Mouse (Mus musculus) embryonic stem cell, embryonic (primary cell): ENCODE data around the gene R3hcc1l.

Experiments
- CTCF ChIA-PET, 4 experiments: fragments of 300-600 bp in 2 of 4; fragments of 350-600 bp in 2 of 4; sonication (Branson Sonifier 250); formaldehyde crosslinking; loops; one replicate each; lab custom pipeline; 2022; ENCODE audit warnings: inconsistent platforms in 2 of 4; lab: Charles Lee
- POLR2A ChIA-PET, 4 experiments: fragments of 300-600 bp in 2 of 4; fragments of 350-600 bp in 2 of 4; sonication (Branson Sonifier 250); formaldehyde crosslinking; loops; one replicate each; lab custom pipeline; 2022; ENCODE audit warnings: antibody characterized with exemption in 4 of 4, inconsistent platforms in 1 of 4; lab: Charles Lee

Gene R3hcc1l

DNA sequence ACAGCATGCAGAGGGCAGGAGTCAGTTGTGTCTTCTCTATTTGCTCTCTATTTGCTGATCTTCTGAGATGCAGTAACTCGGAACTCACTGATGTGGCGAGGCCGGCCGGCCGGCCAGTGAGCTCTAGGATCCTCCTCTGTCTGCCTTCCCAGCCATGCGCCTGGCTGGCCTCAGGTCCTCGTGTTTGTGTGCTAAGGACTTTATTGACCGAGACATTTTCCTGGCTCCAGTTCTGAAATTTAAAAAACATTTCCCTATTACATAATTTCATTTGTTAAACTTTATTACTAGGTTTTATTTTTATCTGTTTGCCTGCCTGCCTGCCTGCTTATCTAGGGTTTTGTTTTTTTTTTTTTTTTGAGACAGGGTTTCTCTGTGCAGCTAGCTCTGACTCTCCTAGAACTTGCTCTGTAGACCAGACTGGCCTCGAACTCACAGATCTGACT lies 11.5 kb downstream of the R3hcc1l start:
- CTCF ChIA-PET: no interaction called here
- POLR2A ChIA-PET: no interaction called here

DNA sequence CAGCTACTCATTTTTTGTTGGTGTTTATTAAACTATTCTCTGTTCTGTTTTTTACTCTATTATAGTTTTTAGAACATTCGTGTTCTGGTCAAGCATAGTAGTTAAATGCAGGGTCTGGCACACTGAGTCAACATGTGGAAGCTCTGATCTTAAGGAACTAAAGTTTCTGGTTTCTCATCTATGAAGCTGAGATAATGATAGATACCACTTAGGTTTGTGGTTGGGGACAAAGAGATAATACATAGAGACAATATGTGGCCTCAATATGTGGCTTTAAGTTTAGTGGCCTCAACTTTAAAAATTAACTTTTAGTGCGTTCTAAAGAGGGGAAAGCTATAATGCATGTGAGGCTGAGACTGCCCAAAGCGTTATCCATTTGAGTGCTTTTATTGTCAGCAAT lies 15.9 kb downstream of the R3hcc1l start:
- POLR2A ChIA-PET: interaction anchor here in 3 of 4 experiments (1.0 to 1.4 kb wide), 4 partner anchors 8 to 16 kb away, joined by 3 read pairs; partner anchors contain the start of gene R3hcc1l (in 1 of the 3)
- CTCF ChIA-PET: interaction anchor here in 1 of 4 experiments (0.8 kb wide), 1 partner anchor 94 kb away, joined by 3 read pairs; no protein-coding TSS in a partner anchor

GRCm38 (mm10) chr19:42537600-42537999 lies 19.0 kb downstream of the R3hcc1l start:
- ChIA-PET CTCF (no interaction called here), POLR2A (no interaction called here)

DNA sequence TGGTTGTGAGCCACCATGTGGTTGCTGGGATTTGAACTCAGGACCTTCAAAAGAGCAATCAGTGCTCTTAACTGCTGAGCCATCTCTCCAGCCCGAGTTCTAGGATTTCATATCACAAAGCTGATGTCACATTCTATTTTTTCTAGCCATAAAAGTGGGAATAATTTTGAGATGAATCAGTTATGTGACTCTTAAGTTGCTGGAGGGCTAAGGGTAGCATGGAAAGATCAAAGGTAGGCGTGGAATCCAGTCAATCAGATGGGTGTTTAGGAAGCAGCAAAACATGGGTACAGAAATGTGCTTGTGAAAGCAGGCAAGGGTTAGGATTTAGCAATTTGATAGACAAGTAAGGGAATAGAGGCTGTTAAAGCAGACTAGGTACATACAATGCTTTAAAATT lies 20.4 kb downstream of the R3hcc1l start:
- ChIA-PET CTCF (interaction anchor here in 1 of 4 experiments (0.7 kb wide), 1 partner anchor 450 kb away, joined by 3 read pairs; no protein-coding TSS in a partner anchor), POLR2A (interaction anchor here in 2 of 4 experiments (0.9 to 1.0 kb wide), 3 partner anchors 21 to 106 kb away, joined by 3 to 4 read pairs (median 3); partner anchors contain the start of gene R3hcc1l (in 1 of the 2))

GRCm38 (mm10) chr19:42539414-42540189 lies 21.0 kb downstream of the R3hcc1l start:
- ChIA-PET CTCF (interaction anchor here in 1 of 4 experiments (0.7 kb wide), 1 partner anchor 451 kb away, joined by 3 read pairs; no protein-coding TSS in a partner anchor), POLR2A (interaction anchor here in 2 of 4 experiments (0.9 to 1.4 kb wide), 4 partner anchors 19 to 107 kb away, joined by 3 to 4 read pairs (median 3); partner anchors contain the start of gene R3hcc1l (in 1 of the 2))

GRCm38 (mm10) chr19:42540649-42541048 lies 22.1 kb downstream of the R3hcc1l start:
- CTCF ChIA-PET: no interaction called here
- POLR2A ChIA-PET: interaction anchor here in 1 of 4 experiments (0.6 to 1.4 kb wide), 2 partner anchors 20 to 336 kb away, joined by 3 to 5 read pairs; no protein-coding TSS in a partner anchor

DNA sequence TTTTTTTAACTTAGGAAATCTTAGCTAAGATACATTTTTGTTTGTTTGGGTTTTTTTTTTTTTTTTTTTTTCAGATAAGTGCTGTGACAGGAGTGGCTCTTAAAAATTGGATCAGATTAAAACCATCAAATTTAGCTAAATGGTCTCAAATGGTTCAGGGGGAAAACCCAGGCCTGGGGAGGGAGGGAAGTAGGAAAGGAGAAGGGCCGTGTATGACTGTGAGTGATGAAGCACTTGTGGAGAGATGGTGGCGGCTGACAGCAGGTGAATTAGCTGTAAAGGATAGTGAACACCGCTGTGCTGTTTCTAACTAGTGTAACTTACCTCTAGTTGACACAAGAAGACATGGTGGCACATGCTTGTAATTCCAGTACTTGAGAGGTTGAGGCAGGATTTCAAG lies 40.1 kb downstream of the R3hcc1l start:
- CTCF ChIA-PET: interaction anchor here in 1 of 4 experiments (1.2 kb wide), 1 partner anchor 243 kb away, joined by 5 read pairs; no protein-coding TSS in a partner anchor
- POLR2A ChIA-PET: no interaction called here

GRCm38 (mm10) chr19:42561991-42562390 lies 43.4 kb downstream of the R3hcc1l start:
- ChIA-PET CTCF (no interaction called here), POLR2A (interaction anchor here in 1 of 4 experiments (1.5 kb wide), 1 partner anchor 16 kb away, joined by 3 read pairs; no protein-coding TSS in a partner anchor)

- ChIA-PET CTCF (interaction anchor here in 1 of 4 experiments (0.6 kb wide), 1 partner anchor 49 kb away, joined by 3 read pairs; no protein-coding TSS in a partner anchor), POLR2A (interaction anchor here in 1 of 4 experiments (0.6 to 1.5 kb wide), 3 partner anchors 15 to 988 kb away, joined by 3 read pairs; no protein-coding TSS in a partner anchor)
Measured at GRCm38 (mm10) chr19:42562981-42563380, 44.4 kb downstream of the R3hcc1l start.

GRCm38 (mm10) chr19:42563726-42564270 lies 45.2 kb downstream of the R3hcc1l start:
- ChIA-PET CTCF (interaction anchor here in 1 of 4 experiments (0.6 kb wide), 1 partner anchor 48 kb away, joined by 3 read pairs; no protein-coding TSS in a partner anchor), POLR2A (interaction anchor here in 1 of 4 experiments (0.6 kb wide), 1 partner anchor 987 kb away, joined by 3 read pairs; no protein-coding TSS in a partner anchor)

DNA sequence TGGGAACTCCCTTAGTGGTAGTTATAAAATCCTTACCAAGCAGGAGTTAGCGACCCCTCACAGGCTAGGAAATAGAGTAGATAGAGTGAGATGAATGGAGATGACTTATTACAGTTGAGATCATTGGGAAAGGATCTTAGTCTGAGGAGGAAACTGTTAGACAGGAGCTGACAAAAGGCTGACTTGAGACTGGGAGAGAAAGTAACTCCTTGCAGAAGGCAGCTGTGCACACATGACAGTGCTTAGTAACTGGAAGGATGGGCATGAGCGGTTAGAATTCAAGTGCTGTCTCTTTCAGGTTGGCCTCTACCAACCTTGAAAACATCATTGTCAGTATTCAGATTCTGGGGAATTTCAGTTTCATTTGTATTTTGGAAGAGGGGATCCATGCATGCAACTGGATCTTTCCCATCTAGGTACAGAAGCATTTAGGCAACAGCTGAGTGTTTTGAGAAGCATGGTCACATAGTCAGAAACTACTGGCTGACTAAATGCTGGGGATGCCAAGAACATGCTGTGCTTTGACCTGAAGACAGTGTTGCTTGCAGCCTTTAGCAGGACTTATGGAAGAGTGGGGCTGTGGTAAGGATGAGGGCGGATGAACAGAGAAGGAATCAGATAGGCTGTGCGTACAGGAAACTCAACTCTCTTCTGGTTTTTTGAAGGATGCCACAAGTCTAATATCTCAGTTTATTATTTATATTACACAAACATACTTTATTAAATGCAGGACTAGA lies 47.9 kb downstream of the R3hcc1l start:
- ChIA-PET POLR2A (no interaction called here), CTCF (no interaction called here)

GRCm38 (mm10) chr19:42567020-42567419 lies 48.5 kb downstream of the R3hcc1l start:
- ChIA-PET CTCF (no interaction called here), POLR2A (no interaction called here)

DNA sequence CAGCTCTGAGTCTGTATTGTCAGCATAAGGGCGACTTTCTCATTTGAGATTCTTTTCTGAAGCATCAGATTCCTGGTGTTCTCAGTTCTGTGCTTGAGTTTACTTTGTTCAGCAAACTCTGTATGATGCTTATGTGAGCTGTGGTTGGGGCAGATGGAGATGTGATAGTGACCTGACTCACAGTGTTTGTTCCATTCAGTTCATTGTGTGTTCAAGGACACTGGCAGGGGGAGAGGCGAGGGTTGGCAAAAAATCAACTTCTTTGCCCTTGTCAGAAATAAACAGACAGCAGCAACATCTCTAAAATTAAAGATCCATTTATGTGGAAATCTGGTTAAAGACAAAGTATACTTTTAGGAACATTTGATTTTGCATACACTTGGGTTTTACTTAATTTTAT lies 50.5 kb downstream of the R3hcc1l start:
- POLR2A ChIA-PET: interaction anchor here in 3 of 4 experiments (0.5 to 1.3 kb wide), 5 partner anchors 8 to 184 kb away, joined by 3 to 5 read pairs (median 4); partner anchors contain the start of gene Pyroxd2 (in 1 of the 3)
- CTCF ChIA-PET: interaction anchor here in 1 of 4 experiments (0.5 kb wide), 1 partner anchor 139 kb away, joined by 4 read pairs; no protein-coding TSS in a partner anchor

DNA sequence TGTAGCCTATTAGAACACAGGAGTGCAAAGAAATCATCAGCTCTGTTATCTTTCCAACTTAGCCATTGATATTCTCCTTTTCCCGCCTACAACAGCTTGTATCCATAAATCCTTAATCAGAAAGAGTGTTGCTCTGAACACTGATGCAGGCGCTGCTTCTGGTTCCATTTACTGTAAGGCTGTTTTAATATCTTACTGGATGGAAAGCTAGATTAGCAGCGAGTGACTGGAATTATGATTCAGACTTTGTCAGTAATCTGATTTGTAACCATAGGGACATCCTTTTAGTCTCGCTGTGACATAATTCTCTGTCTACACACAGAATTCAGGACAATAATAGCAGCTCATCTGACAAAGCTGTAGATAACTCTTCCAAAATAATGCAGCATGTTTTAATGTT lies 52.7 kb downstream of the R3hcc1l start:
- CTCF ChIA-PET: no interaction called here
- POLR2A ChIA-PET: interaction anchor here in 2 of 4 experiments (1.1 to 1.9 kb wide), 4 partner anchors 12 to 198 kb away, joined by 3 to 5 read pairs (median 4); partner anchors contain the start of gene Crtac1 (in 1 of the 2)

DNA sequence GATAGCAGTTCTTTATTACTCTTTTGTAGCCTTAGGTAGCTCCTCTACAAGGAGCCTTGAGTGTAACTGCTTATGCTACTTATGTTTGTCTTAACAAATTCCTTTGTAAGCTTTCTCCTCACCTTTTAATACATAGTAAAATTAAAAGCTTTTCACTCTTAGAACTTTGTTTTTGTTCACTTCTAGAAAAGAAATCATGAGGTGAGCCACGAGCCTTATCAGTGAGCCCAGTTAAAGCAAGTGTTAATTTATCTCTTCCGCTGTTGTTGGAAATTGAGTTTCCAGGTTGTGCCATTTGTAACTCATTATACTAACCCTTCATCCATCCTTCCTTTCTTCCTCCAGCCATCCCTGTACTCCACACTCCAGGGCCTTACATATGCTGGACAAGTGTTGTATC lies 56.8 kb downstream of the R3hcc1l start:
- ChIA-PET CTCF (no interaction called here), POLR2A (interaction anchor here in 1 of 4 experiments (1.0 kb wide), 1 partner anchor 10 kb away, joined by 3 read pairs; no protein-coding TSS in a partner anchor)

DNA sequence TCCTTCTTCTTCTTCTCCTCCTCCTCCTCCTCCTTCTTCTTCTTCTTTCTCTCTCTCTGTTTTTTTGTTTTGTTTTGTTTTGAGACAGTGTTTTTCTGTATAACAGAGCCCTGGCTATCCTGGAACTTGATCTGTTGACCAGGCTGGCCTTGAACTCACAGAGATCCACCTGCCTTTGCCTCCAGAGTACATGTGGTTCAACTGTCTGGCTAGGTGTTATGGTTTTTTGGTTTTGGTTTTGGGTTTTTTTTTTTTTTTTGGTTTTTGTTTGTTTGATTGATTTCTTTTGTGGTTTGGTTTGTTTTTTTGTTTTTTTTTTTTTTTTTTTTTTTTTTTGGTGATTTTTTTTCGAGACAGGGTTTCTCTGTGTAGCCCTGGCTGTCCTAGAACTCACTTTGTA lies 58.3 kb downstream of the R3hcc1l start:
- ChIA-PET CTCF (no interaction called here), POLR2A (no interaction called here)

DNA sequence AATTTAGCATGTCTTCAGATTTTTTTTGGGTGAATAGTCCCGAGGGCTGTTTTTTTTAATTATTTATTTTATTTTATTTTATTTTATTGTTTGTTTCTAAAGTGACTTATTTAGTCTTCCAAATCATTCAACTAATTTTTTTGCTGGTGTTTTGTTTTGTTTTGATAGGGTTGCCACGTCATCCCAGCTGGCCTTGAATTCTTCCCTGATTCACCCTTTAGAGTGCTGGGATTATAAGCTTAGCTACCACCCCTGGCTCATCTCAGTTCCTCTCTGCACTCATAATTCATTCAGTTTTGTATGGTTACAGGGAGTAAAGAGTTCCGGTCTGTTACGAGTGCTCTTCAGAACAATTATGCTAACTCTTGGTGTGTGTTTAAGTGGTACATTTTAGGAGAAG lies 60.1 kb downstream of the R3hcc1l start:
- ChIA-PET POLR2A (interaction anchor here in 1 of 4 experiments (1.5 kb wide), 1 partner anchor 16 kb away, joined by 3 read pairs; no protein-coding TSS in a partner anchor), CTCF (no interaction called here)

DNA sequence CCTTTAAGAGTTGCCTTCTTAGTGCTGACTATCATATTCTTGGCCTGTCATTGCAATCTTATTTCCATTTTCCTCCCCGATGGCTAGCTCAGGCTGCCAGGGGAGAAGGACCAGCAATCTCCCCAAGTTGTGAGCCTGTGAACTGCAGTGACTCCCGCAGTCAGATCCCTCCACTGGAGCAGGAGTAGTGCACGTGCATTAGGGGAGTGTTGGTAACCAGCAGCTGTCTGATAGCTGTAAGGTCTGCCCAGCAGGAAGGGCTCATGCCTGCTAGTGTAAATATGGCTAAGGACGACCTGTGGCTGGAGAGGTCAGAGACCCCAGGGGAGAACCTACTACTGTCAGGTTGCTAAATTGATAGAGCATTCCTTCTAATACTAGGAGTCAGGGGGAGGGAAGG lies 62.1 kb downstream of the R3hcc1l start:
- ChIA-PET CTCF (no interaction called here), POLR2A (interaction anchor here in 1 of 4 experiments (0.6 kb wide), 1 partner anchor 11 kb away, joined by 4 read pairs; no protein-coding TSS in a partner anchor)
